Mouse (Mus musculus) MEL (cell line): Measurements from ENCODE around the gene Igf1r. TPM values are rescaled to one million over a fixed set of nuclear protein-coding genes. Genes with fewer than 3 reads are reported as not detected.

Source experiments
- DNase-seq: peaks from one replicate; pipeline ENCODE4 v3.0.0; 2011; ENCODE audit warnings: low read depth, low spot score
- H3K27ac ChIP-seq: 2 replicates; pipeline ENCODE4 v1.5.1; 2012; ENCODE audit warnings: low read depth, mild to moderate bottlenecking, control low read depth, low read length, moderate library complexity; ENCODE audit not compliant: control insufficient read depth
- H3K27me3 ChIP-seq, 2 experiments: fragments of 150-350 bp in 1 of 2; sonication (generic) in 1 of 2; 2 replicates each; pipeline ENCODE4 v1.6.1; 2012; ENCODE audit warnings: low read length in 2 of 2, mild to moderate bottlenecking in 2 of 2, improper control_type of control experiment in 1 of 2, moderate library complexity in 1 of 2; ENCODE audit not compliant: insufficient read depth in 2 of 2, control insufficient read depth in 1 of 2
- H3K36me3 ChIP-seq, 2 experiments: 2 replicates each; pipeline ENCODE4 v1.6.1; 2012 to 2014; ENCODE audit warnings: low read length in 2 of 2, improper control_type of control experiment in 1 of 2, inconsistent platforms in 1 of 2, mild to moderate bottlenecking in 1 of 2; ENCODE audit not compliant: insufficient read depth in 2 of 2, control insufficient read depth in 1 of 2
- H3K4me1 ChIP-seq, 2 experiments: fragments of 150-350 bp in 1 of 2; sonication (generic) in 1 of 2; 2 replicates each; pipeline ENCODE4 v1.6.1; 2012; ENCODE audit warnings: low read length in 2 of 2, improper control_type of control experiment in 1 of 2, mild to moderate bottlenecking in 1 of 2; ENCODE audit not compliant: insufficient read depth in 2 of 2, control insufficient read depth in 1 of 2
- H3K4me3 ChIP-seq, 2 experiments: fragments of 150-350 bp in 1 of 2; sonication (generic) in 1 of 2; 2 replicates each; pipeline ENCODE4 v1.5.1; 2012; ENCODE audit warnings: low read depth in 2 of 2, low read length in 2 of 2, mild to moderate bottlenecking in 2 of 2, moderate library complexity in 2 of 2, control low read depth in 1 of 2, improper control_type of control experiment in 1 of 2; ENCODE audit not compliant: control insufficient read depth in 1 of 2, insufficient read depth in 1 of 2
- H3K79me2 ChIP-seq: 2 replicates; pipeline ENCODE4 v1.6.1; 2012; ENCODE audit warnings: mild to moderate bottlenecking, low read length, moderate library complexity; ENCODE audit not compliant: control insufficient read depth, poor library complexity, insufficient read depth
- H3K9ac ChIP-seq: 2 replicates; pipeline ENCODE4 v1.6.1; 2012; ENCODE audit warnings: low read depth, mild to moderate bottlenecking, control low read depth, low read length, moderate library complexity; ENCODE audit not compliant: control insufficient read depth, poor library complexity, severe bottlenecking
- H3K9me3 ChIP-seq: fragments of 150-350 bp; sonication (generic); replicated peaks from 2 replicates; pipeline ENCODE4 v1.6.1; 2012; ENCODE audit warnings: mild to moderate bottlenecking, low read length, improper control_type of control experiment, moderate library complexity; ENCODE audit not compliant: insufficient read depth
- BHLHE40 ChIP-seq: IDR thresholded peaks from 2 replicates; pipeline ENCODE4 v1.6.1; 2012; ENCODE audit warnings: low read depth, mild to moderate bottlenecking, inconsistent platforms, low read length, improper control_type of control experiment, borderline replicate concordance
- CHD1 ChIP-seq: IDR thresholded peaks from 2 replicates; pipeline ENCODE4 v1.6.1; 2012; ENCODE audit warnings: low read depth, mild to moderate bottlenecking, inconsistent platforms, low read length, improper control_type of control experiment
- CHD2 ChIP-seq: IDR thresholded peaks from 2 replicates; pipeline ENCODE4 v1.6.1; 2011; ENCODE audit warnings: low read length, improper control_type of control experiment
- CTCF ChIP-seq, 3 experiments: IDR thresholded peaks in 2 of 3; conservative IDR thresholded peaks in 1 of 3; 2 replicates each; pipeline ENCODE4 v1.5.1; 2011 to 2012; ENCODE audit warnings: low read length in 3 of 3, low read depth in 2 of 3, mild to moderate bottlenecking in 2 of 3, improper control_type of control experiment in 1 of 3, inconsistent platforms in 1 of 3, mixed read lengths in 1 of 3, moderate library complexity in 1 of 3; ENCODE audit not compliant: control insufficient read depth in 1 of 3, insufficient read depth in 1 of 3, poor library complexity in 1 of 3, severe bottlenecking in 1 of 3
- E2F4 ChIP-seq: IDR thresholded peaks from 2 replicates; pipeline ENCODE4 v1.6.1; 2011; ENCODE audit warnings: low read depth, low read length, improper control_type of control experiment, borderline replicate concordance
- ELF1 ChIP-seq: IDR thresholded peaks from 2 replicates; pipeline ENCODE4 v1.6.1; 2014; ENCODE audit warnings: low read depth, mild to moderate bottlenecking, inconsistent platforms, low read length, improper control_type of control experiment, moderate library complexity
- EP300 ChIP-seq, 2 experiments: IDR thresholded peaks; 2 replicates each; pipeline ENCODE4 v1.6.1; 2011; ENCODE audit warnings: improper control_type of control experiment in 2 of 2, low read length in 2 of 2, low read depth in 1 of 2, mild to moderate bottlenecking in 1 of 2
- ETS1 ChIP-seq: IDR thresholded peaks from 2 replicates; pipeline ENCODE4 v1.6.1; 2012; ENCODE audit warnings: low read depth, mild to moderate bottlenecking, inconsistent platforms, low read length, improper control_type of control experiment, moderate library complexity
- GABPA ChIP-seq: IDR thresholded peaks from 2 replicates; pipeline ENCODE4 v1.6.1; 2012; ENCODE audit warnings: low read depth, mild to moderate bottlenecking, inconsistent platforms, low read length, improper control_type of control experiment, moderate library complexity
- GATA1 ChIP-seq: IDR thresholded peaks from 2 replicates; pipeline ENCODE4 v1.6.1; 2011; ENCODE audit warnings: low read depth, low read length, improper control_type of control experiment
- HCFC1 ChIP-seq: IDR thresholded peaks from 2 replicates; pipeline ENCODE4 v1.6.1; 2012; ENCODE audit warnings: low read depth, mild to moderate bottlenecking, inconsistent platforms, low read length, improper control_type of control experiment, moderate library complexity
- JUND ChIP-seq: IDR thresholded peaks from 2 replicates; pipeline ENCODE4 v1.6.1; 2011; ENCODE audit warnings: low read depth, mild to moderate bottlenecking, improper control_type of control experiment, low read length
- MAX ChIP-seq: IDR thresholded peaks from 2 replicates; pipeline ENCODE4 v1.6.1; 2011; ENCODE audit warnings: low read length, improper control_type of control experiment
- MAZ ChIP-seq: IDR thresholded peaks from 2 replicates; pipeline ENCODE4 v1.6.1; 2012; ENCODE audit warnings: low read depth, mild to moderate bottlenecking, inconsistent platforms, low read length, improper control_type of control experiment
- MEF2A ChIP-seq: IDR thresholded peaks from 2 replicates; pipeline ENCODE4 v1.6.1; 2014; ENCODE audit warnings: low read depth, mild to moderate bottlenecking, inconsistent platforms, low read length, improper control_type of control experiment; ENCODE audit not compliant: poor library complexity, insufficient replicate concordance, severe bottlenecking; ENCODE audit errors: extremely low read depth
- MXI1 ChIP-seq: IDR thresholded peaks from 2 replicates; pipeline ENCODE4 v1.6.1; 2011; ENCODE audit warnings: mild to moderate bottlenecking, low read depth, low read length, improper control_type of control experiment
- MYB ChIP-seq: IDR thresholded peaks from 2 replicates; pipeline ENCODE4 v1.6.1; 2011; ENCODE audit warnings: mild to moderate bottlenecking, low read depth, low read length, improper control_type of control experiment
- MYC ChIP-seq: IDR thresholded peaks from 2 replicates; pipeline ENCODE4 v1.6.1; 2011; ENCODE audit warnings: low read depth, mild to moderate bottlenecking, low read length, improper control_type of control experiment, moderate library complexity
- NELFE ChIP-seq: IDR thresholded peaks from 2 replicates; pipeline ENCODE4 v1.6.1; 2011; ENCODE audit warnings: low read depth, low read length, improper control_type of control experiment
- NRF1 ChIP-seq: IDR thresholded peaks from 2 replicates; pipeline ENCODE4 v1.6.1; 2014; ENCODE audit warnings: low read depth, mild to moderate bottlenecking, inconsistent platforms, low read length, improper control_type of control experiment, moderate library complexity; ENCODE audit not compliant: poor library complexity, insufficient read depth, severe bottlenecking
- POLR2A ChIP-seq, 2 experiments: IDR thresholded peaks; 2 replicates each; pipeline ENCODE4 v1.6.1; 2011 to 2012; ENCODE audit warnings: low read length in 2 of 2, mild to moderate bottlenecking in 2 of 2, control low read depth in 1 of 2, improper control_type of control experiment in 1 of 2, low read depth in 1 of 2, moderate library complexity in 1 of 2; ENCODE audit not compliant: control insufficient read depth in 1 of 2, insufficient read depth in 1 of 2, poor library complexity in 1 of 2
- POLR2AphosphoS2 ChIP-seq: IDR thresholded peaks from 2 replicates; pipeline ENCODE4 v1.6.1; 2011; ENCODE audit warnings: low read length, improper control_type of control experiment
- RCOR1 ChIP-seq: IDR thresholded peaks from 2 replicates; pipeline ENCODE4 v1.6.1; 2012; ENCODE audit warnings: low read depth, mild to moderate bottlenecking, inconsistent platforms, low read length, improper control_type of control experiment
- SIN3A ChIP-seq: IDR thresholded peaks from 2 replicates; pipeline ENCODE4 v1.6.1; 2012; ENCODE audit warnings: low read length, improper control_type of control experiment, inconsistent platforms
- SMC3 ChIP-seq: IDR thresholded peaks from 2 replicates; pipeline ENCODE4 v1.6.1; 2011; ENCODE audit warnings: low read depth, low read length, improper control_type of control experiment
- TAL1 ChIP-seq: IDR thresholded peaks from 2 replicates; pipeline ENCODE4 v1.6.1; 2012; ENCODE audit warnings: mild to moderate bottlenecking, inconsistent platforms, low read length, moderate library complexity, mixed read lengths
- TBP ChIP-seq: IDR thresholded peaks from 2 replicates; pipeline ENCODE4 v1.8.0; 2011; ENCODE audit warnings: low read depth, low read length, improper control_type of control experiment
- TCF12 ChIP-seq: IDR thresholded peaks from 2 replicates; pipeline ENCODE4 v1.6.1; 2014; ENCODE audit warnings: low read depth, mild to moderate bottlenecking, inconsistent platforms, low read length, improper control_type of control experiment, moderate library complexity
- UBTF ChIP-seq: IDR thresholded peaks from 2 replicates; pipeline ENCODE4 v1.6.1; 2012; ENCODE audit warnings: low read depth, mild to moderate bottlenecking, inconsistent platforms, low read length, improper control_type of control experiment, moderate library complexity, borderline replicate concordance; ENCODE audit not compliant: insufficient read depth
- USF1 ChIP-seq: IDR thresholded peaks from 2 replicates; pipeline ENCODE4 v1.6.1; 2014; ENCODE audit warnings: low read depth, mild to moderate bottlenecking, inconsistent platforms, low read length, improper control_type of control experiment, moderate library complexity
- USF2 ChIP-seq, 2 experiments: IDR thresholded peaks; 2 replicates each; pipeline ENCODE4 v1.6.1; 2011 to 2012; ENCODE audit warnings: improper control_type of control experiment in 2 of 2, low read length in 2 of 2, borderline replicate concordance in 1 of 2, inconsistent platforms in 1 of 2, low read depth in 1 of 2, mild to moderate bottlenecking in 1 of 2; ENCODE audit not compliant: insufficient read depth in 1 of 2
- ZC3H11A ChIP-seq: IDR thresholded peaks from 2 replicates; pipeline ENCODE4 v1.6.1; 2012; ENCODE audit warnings: low read depth, mild to moderate bottlenecking, inconsistent platforms, low read length, improper control_type of control experiment
- ZKSCAN1 ChIP-seq: IDR thresholded peaks from 2 replicates; pipeline ENCODE4 v1.6.1; 2012; ENCODE audit warnings: low read depth, mild to moderate bottlenecking, inconsistent platforms, low read length, improper control_type of control experiment, moderate library complexity
- ZMIZ1 ChIP-seq: IDR thresholded peaks from 2 replicates; pipeline ENCODE4 v1.6.1; 2012; ENCODE audit warnings: low read depth, mild to moderate bottlenecking, inconsistent platforms, low read length, improper control_type of control experiment, moderate library complexity
- ZNF384 ChIP-seq: IDR thresholded peaks from 2 replicates; pipeline ENCODE4 v1.6.1; 2012; ENCODE audit warnings: low read depth, mild to moderate bottlenecking, inconsistent platforms, low read length, improper control_type of control experiment
- polyA plus RNA-seq, 2 experiments: library from polyadenylated mRNA; stranded (reverse) in 1 of 2; unstranded in 1 of 2; fragments of >175 nt in 1 of 2; fragments of >200 nt in 1 of 2; gene quantifications; 2 replicates each; pipeline versions ENCODE4 v1.2.1 to v1.2.4; 2012; ENCODE audit warnings: low replicate concordance in 2 of 2, low read depth in 1 of 2; ENCODE audit not compliant: insufficient read length in 2 of 2, insufficient read depth in 1 of 2, missing spikeins in 1 of 2
- total RNA-seq: library from RNA; depleted of rRNA; stranded (reverse); fragments of 300-350 nt; gene quantifications from 2 replicates; pipeline ENCODE4 v1.2.3, GENCODE M21; 2012

The Igf1r gene
- total and polyA plus RNA-seq, 3 experiments, result 11.8 to 11.9 TPM; not detected in 1

- Histone ChIP-seq H3K4me1 (peaks cover 15 to 17% of the 10 kb centered on the region in 2 experiments), H3K9me3 (no peaks in the 10 kb centered on the region), H3K27me3 (no peaks in the 10 kb centered on the region), H3K36me3 (peaks cover 0 to 16% of the 10 kb centered on the region in 2 experiments; a peak in 2 of 4 replicates), H3K9ac (peak overlapping the region; percentile 58), H3K79me2 (peaks cover 10% of the 10 kb centered on the region), H3K27ac (peak overlapping the region; percentile 86), H3K4me3 (peak overlapping the region; percentile 27 to 55)
- DNase-seq, result peak; percentile 90
- TF ChIP-seq ZKSCAN1 (no peak), HCFC1 (peak; percentile 46; the same call in 1 of the 2 replicates), MAZ (no peak), NELFE (no peak), RCOR1 (peak; percentile 76), MYB (peak; percentile 60), USF1 (0 out of 2 replicates have a peak, but pooled peaks have one; percentile 1), MXI1 (0 out of 2 replicates have a peak, but pooled peaks have one; percentile 48), CTCF (IDR thresholded peaks at IDR 0.05 in 2 of 3, conservative IDR thresholded peaks at IDR 0.05 in 1 of 3; ENCODE audit: control insufficient read depth in 1 of 3, insufficient read depth in 1 of 3, low read depth in 2 of 3, low read length in 3 of 3, poor library complexity in 1 of 3, severe bottlenecking in 1 of 3) (no peak), USF2 (IDR thresholded peaks at IDR 0.05; ENCODE audit: borderline replicate concordance in 1 of 2, insufficient read depth in 1 of 2, low read depth in 1 of 2, low read length in 2 of 2) (no peak), TCF12 (peak; percentile 93), TAL1 (peak; percentile 94), SIN3A (peak; percentile 73), POLR2AphosphoS2 (no peak), CHD2 (peak; percentile 30; the same call in 1 of the 2 replicates), CHD1 (peak; percentile 86), MYC (no peak), SMC3 (no peak), ZMIZ1 (no peak), TBP (0 out of 2 replicates have a peak, but pooled peaks have one; percentile 14), MEF2A (no peak), E2F4 (no peak), POLR2A (IDR thresholded peaks at IDR 0.05; ENCODE audit: control insufficient read depth in 1 of 2, insufficient read depth in 1 of 2, low read depth in 1 of 2, low read length in 2 of 2, poor library complexity in 1 of 2) (no peak), GABPA (no peak), ETS1 (peak; percentile 83), UBTF (no peak), GATA1 (peak; percentile 90), MAX (0 out of 2 replicates have a peak, but pooled peaks have one; percentile 43), ZNF384 (no peak), NRF1 (no peak), EP300 (IDR thresholded peaks at IDR 0.05; ENCODE audit: low read depth in 1 of 2, low read length in 2 of 2) (peak; percentile 81 to 90), ELF1 (peak; percentile 61), BHLHE40 (no peak), JUND (no peak), ZC3H11A (no peak)
These were observed 20.8 kb downstream of the Igf1r start for GRCm38 (mm10) chr7:67973180-67974014.
